Mouse (Mus musculus): ENCODE results near the gene Zfp771. TPM values are rescaled to one million over a fixed set of nuclear protein-coding genes. Genes with fewer than 3 reads are reported as not detected.

Zfp771 gene
- 10 to 100 TPM; 56.7 to 67.0 TPM for total RNA-seq (2021)
- long read RNA-seq, transcript Zfp771-201 (3 exons, 1,484 nt), result major isoform, 54 of 82 reads
- long read RNA-seq, partial matches to known transcripts, result 3 of 82 reads
- long read RNA-seq, other reads (novel, unspliced or antisense), result 25 of 82 reads

DNA sequence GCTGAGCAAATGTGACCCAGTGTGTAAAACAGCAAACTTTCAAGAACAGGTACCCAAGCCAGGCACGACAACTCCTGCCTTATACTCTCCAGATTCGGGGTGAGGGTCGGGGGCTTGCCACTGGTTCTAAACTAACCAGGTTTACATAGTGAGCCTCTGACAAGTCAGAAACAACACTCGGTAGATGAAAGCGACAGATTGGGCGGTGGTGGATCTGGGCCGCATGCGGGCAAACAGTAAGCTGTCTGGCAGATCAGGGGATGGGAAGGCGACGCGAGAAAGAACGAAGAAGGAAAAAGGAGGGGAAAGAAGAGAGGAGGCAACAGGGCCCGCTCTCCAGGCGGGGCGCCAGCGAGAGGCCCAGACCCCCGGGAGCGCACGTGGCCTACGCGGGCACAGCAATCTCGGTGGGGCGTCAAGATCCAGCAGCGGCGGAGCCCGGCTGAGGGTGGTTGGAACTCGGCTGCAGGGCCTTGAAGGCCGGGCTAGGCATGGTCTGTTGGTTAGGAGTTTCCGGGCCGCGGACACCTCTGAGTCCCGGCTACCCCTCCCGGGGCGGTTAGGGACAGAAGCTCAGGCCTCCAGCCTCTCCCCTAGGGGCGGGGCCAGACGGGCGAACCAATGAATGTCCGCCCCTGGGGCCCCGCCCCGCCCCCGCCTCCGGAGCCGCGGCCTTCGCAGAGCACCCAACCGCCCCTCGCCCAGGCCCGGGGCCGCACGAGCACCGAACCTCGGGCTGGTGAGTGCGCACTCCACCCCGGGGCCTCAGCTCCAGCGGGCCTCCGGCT, at the start of gene Zfp771:
TSS of gene Zfp771 (plus strand) at position 405 of the 788 bp plus-strand sequence.
- DNase-seq (ENCODE audit: low spot score in 2 of 2), result peak; percentile 93 to 95

DNA sequence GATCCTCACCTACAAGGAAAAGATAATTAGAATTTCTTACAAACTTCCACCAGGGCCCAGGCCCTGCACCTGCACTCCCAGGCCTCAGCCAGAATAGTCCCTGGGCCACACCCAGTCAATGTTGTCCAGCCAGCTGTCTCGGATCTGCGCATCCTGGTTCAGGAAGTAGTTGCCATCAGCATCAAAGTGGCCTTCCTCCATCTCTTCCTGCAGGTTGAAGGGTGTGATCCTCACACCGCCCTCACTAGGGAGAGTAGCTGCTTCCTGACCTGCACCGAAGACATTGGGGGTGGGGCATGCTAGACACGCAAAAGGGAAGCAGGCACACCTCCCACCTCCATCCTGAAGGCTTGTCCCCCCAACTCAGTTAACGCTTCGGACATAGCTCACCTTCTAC, 49.4 kb upstream of the Zfp771 start:
- DNase-seq (ENCODE audit: low spot score in 2 of 2), result no peak

- peak; percentile 93 for DNase-seq (ENCODE audit: low spot score in 2 of 2)
Measured at GRCm38 (mm10) chr7:127195544-127196295, 48.4 kb upstream of the Zfp771 start, which contains the start of gene Cd2bp2. TSS of gene Cd2bp2 (minus strand) at chr7:127196050.

DNA sequence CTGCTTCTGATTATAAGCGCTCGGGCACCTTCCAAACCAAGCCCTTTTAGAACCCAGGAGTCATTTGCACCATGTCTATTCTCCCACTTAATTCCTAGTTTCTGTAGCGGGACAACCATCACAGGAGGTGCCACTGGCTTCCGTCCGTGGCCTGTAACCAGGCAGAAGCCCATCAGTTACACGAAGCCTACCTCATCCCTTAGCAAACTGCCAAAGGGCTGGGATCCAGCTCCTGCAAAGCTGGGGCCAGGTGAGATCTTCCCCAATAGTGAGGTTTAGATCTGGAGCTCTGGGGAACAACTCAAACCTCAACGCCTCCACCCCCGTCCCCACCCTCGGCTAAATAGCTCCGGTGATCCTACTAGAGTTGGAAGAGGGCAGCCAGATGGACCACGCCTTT, 47.6 kb upstream of the Zfp771 start:
- no peak for DNase-seq (ENCODE audit: low spot score in 2 of 2)

DNA sequence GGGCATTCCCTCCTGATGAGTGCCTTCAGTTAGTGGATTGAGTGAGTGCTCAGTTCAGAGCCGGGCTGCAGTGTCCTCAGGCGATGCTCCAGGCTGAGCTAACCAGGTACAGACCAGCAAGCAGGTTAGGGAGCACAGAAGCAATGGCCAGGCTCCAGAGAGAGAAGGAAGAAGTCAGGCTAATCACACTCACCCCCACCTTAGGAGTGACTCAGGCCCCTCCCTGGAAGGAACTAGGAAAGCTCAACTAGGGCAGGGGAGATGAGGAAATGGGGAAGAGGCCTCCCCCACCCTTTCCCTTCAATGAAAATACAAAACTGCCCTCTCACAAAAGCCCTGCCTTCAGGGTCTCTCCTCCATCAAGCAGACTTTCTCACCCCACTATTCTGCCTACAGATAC, 37.5 kb upstream of the Zfp771 start:
- DNase-seq (ENCODE audit: low spot score in 2 of 2), result no peak

- DNase-seq (ENCODE audit: low spot score in 2 of 2), result peak in 1 of 2 experiments; percentile 43
Measured at GRCm38 (mm10) chr7:127207374-127208294, 36.4 kb upstream of the Zfp771 start.

DNA sequence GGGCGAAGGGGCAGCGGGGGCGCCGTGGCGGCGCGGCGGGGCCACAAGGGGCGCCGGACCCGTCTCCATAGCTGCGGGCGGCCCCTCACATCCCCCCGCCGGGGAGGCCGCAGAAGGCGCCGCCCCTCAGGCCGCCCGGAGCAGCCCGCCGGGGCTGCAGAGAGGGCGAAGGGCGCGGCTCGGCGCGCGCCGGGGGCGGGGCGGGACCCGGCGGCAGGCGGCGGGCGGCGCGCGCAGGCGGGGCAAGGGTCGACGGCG, 35.9 kb upstream of the Zfp771 start, which contains the start of gene Tbc1d10b:
TSS of gene Tbc1d10b (minus strand) at position 174 of the 258 bp plus-strand sequence.
- no peak for DNase-seq (ENCODE audit: low spot score in 2 of 2)

DNA sequence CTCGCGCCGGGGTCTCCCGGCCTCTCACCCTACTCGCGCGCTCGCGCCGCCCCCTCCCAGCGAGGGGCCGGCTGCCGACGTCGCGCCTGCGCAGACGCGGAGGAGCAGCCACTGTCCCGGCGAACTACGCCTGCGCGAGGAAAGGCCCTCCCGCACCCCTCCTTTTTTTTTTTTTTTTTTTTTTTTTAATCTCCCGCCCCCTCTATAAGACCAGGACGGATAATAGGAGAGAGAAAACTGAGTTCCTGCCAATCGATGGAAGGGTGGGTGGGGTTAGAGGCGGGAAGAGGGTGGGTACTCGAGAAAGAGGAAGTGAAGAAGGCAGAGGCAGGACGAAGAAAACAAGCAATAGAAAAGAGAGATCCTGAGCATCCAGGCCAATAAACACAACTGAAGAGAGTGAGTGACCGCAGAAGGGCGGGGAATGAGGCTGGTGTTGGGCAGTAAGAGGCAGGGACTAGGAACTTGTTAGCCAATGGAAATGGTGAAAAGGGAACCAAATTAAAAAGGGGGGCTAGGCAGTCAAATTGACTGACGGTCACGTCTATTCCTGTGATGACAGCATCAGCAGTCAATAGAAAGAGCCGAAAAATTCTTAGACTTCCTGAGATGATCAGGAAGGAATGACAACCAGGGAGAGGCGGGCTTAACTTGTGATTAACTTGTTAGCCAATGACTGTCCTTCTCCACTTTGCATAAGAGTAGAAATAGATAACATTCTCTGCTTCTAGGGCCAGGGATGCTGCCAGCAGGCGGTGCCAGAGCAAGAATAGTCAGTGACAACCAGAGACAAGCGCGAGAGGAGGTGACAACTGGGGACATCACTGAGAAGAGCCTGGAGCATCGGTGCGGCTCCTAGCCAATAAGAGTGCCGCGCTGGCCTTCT, 35.3 kb upstream of the Zfp771 start, which contains the start of gene Mylpf:
TSS of gene Mylpf (plus strand) at position 338 of the 886 bp plus-strand sequence.
- DNase-seq (ENCODE audit: low spot score in 2 of 2), result peak; percentile 91 to 95

DNA sequence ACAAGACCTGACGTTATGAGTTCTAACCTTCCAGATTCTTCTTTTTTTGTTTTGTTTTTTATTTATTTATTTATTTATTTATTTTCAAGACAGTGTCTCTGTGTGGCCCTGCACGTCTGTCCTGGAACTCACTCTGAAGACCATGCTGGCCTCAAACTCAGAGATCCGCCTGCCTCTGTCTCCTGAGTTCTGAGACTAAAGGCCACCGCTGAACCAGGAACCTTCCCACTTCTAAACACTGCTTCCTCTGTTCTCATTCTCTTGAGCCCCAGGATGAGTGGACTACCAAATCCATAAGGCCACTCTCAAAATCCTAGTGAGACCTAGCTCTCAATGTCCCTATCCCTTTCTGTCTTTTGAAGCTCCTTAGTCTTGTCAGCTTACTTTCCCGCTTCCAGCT, 34.2 kb upstream of the Zfp771 start:
- no peak for DNase-seq (ENCODE audit: low spot score in 2 of 2)

- no peak for DNase-seq (ENCODE audit: low spot score in 2 of 2)
Measured at GRCm38 (mm10) chr7:127210266-127210665, 33.8 kb upstream of the Zfp771 start.

DNA sequence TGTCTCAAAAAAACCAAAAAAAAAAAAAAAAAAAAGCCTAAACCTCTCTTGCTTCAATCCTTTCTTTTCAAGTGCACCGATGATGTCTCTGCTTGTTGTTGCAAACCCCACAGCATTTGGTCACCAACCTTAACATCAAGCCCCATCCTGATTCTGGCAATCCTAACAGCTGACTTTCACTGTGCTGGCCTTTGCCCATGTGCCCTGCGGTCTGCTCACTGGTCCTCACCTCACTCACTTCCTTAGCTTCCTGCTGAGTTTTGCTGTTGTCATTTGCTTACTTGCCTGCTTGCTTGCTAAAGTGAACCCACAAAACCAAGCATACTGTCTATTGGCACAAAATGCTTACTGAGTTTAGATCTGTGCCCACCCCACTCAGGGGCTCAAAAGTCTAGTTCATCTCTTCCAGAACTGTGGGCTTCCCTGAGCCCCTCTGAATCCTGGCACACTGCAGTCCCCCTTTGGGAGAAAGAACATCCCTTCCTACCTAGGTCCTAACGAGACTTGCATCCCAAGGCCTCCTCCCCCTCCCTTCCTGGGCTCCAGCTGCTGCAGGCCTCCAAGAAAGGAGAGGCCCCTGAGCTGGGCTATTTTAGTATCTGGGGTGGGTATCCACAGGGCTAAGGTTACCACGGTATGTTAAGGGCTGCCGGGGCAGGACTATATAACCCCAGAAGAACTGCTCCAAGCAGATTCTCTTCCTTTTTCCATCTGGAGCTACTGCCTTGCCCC, 32.9 kb upstream of the Zfp771 start:
- no peak for DNase-seq (ENCODE audit: low spot score in 2 of 2)

DNA sequence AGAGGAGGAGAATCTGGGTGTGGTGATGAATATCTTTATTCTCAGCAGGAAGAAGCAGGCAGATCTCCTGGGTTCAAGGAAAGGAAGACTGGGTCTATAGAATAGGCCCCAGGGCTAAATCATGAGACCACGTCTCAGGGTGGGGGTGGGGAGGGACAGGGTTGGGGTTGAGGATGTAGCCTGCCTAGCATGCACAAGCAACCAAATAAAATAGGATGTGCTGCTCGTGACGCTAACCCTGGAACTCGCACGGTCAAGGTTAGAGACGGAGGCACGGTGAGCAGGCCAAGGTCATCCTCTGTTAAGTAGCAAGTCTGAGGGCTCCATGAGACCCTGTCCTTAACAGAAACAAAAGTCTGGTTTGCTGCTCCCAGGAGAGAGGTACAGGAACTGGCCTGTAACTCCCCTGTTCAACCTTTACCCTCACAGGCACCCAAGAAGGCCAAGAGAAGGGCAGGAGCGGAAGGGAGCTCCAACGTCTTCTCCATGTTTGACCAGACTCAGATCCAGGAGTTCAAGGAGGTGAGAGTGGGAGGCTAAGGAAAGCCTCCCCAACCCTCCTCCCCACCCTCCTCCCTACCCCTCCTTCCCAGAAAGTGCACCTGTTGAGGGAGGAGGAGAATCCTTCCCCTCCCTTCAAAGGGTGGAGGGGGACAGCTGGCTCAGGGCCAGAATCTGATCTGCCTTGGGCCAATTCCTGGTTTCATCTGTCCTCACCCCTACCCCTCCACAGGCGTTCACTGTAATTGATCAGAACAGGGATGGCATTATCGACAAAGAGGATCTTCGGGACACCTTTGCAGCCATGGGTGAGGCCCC, 31.4 kb upstream of the Zfp771 start:
- DNase-seq (ENCODE audit: low spot score in 2 of 2), result no peak

DNA sequence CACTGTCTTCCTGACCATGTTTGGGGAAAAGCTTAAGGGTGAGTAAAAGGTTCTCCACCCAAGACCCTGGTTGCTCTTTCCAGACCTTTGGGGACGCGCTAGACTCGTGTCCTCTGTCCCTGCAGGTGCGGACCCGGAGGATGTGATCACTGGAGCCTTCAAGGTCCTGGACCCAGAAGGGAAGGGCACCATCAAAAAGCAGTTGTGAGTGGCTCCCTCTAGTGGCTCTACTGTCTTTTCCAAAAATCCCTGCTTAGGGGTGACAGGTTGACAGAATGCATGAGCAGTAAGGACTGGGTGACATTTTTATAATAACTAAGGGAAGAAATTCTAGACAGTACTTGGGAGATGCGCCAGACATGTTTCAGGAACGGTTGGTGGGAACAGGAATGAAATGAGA, 30.6 kb upstream of the Zfp771 start:
- no peak for DNase-seq (ENCODE audit: low spot score in 2 of 2)

DNA sequence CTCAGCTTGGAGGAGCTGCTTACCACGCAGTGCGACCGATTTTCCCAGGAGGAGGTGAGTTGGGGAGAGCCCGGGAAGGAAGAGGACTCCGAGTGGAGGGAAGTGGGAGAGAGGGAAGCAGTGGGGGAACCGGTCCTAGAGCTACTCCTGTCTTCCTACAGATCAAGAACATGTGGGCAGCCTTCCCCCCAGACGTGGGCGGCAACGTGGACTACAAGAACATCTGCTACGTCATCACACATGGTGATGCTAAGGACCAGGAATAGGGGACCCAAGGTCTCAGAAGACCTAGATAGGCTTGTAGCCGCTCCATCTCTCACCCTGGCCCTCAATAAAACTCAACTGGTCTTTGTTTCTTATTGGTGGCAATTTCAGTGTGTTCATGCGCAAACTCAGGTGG, 30.1 kb upstream of the Zfp771 start:
- no peak for DNase-seq (ENCODE audit: low spot score in 2 of 2)

DNA sequence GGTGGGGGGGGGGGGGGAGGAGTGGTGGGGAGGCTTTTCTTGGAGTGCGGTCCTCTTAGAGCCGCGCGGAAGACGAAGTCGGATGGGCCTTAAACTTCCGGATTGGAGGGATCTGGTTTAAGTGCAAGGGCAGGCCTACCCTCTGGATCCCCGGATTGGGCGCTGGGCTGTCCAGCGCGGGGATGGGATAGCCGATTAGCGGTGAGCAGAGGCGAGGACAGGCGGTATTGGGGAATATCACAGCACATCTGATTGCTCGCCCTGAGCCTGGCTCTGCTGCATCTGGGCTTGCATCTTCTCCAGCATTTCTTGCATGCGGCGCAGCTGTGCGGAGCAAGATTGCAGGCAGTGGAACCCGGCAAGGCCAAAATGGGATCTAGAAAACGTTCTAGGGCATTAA, 29.6 kb upstream of the Zfp771 start:
- DNase-seq (ENCODE audit: low spot score in 2 of 2), result no peak

DNA sequence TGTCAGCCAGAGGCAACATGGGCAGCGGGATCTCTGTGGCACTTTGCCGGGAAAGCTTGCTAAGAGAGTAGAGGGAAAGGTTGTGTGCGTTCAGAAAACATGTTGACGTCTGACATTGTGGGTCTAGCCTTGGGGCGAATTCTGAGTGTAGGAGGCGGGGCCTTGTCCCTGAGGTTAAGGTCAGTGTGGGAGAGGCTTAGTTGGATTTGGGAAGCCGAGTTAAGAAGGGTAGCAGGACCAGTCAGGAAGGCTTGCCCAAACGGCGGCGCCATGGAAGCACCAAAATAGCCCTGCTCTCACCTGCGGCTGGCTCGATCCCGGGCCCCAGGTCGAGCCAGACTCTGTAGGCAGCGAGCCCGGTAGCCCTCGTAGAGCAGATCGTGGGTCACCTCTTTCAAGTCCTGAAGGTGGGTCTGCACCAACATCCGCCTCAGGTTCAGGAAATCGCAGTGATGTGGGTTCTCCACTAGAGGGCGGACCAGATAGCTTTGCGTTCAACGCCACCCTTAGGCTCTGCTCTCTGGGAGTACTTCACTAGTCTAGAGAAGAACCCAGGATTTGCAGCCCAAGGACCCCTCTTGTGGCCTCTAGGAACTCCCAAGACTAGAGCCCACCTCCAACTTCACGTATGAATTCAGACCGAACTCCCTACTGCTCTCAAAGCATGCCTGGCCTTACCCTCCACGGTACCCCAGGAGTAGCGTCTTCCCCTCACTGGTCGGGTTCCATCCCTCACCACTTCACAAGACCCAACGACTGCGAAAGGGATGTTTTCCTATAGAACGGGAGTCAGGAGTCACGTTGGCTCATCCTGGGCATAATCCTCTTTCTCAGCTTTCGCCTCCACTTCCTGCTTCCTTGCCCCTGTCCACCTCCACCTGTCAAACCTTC, 28.8 kb upstream of the Zfp771 start:
- DNase-seq (ENCODE audit: low spot score in 2 of 2), result peak in 1 of 2 experiments; percentile 66

DNA sequence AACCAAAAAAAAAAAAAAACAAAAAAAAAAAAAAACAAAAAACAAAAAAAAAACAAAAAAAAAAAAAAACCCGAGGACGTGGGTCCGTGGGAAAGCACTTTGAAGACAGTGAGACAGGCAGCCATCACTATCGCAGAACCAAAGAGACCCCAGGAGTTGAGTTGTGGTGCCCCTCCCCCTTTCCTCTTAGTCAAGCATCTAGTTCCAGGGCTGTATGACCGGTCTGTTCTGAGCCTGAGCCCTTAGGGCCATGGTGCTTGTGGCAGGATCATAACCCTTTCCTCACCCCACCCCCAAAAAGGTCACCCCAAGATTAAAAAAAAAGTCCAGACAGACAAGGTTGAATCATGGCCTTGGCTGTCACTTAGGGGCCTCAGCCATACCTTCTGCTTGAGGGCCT, 27.8 kb upstream of the Zfp771 start:
- DNase-seq (ENCODE audit: low spot score in 2 of 2), result no peak

DNA sequence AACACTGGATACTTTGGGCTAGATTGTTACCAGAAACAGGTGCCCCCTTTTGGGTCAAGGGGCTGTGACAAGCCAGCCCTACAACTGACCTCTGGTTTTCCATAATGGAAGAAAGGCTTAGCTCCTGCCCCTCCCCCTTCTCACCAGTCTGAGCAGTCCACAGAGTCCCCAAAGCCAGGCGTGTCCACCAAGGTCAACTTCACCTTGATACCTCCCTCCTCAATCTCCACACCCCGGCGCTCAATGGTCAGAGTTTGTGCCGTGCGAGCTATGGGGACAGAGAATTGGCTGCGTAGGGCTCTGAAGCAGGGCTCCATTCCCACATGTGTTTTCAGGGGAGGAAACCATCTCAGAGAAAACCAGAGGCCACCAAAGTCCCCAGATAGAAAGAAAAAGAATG, 26.6 kb upstream of the Zfp771 start:
- DNase-seq (ENCODE audit: low spot score in 2 of 2), result no peak

Data from layer of hippocampus, postnatal 10 days (tissue).